Mouse (Mus musculus) myocyte (in vitro differentiated cells): ENCODE results near the gene Anapc4. TPM values are rescaled to one million over a fixed set of nuclear protein-coding genes. Genes with fewer than 3 reads are reported as not detected.

ENCODE experiments used
- H3K27me3 ChIP-seq: one replicate; pipeline ENCODE4 v1.6.1; 2011; ENCODE audit not compliant: control insufficient read depth, insufficient read depth, insufficient read length
- H3K36me3 ChIP-seq: one replicate; pipeline ENCODE4 v1.6.1; 2011; ENCODE audit not compliant: control insufficient read depth, insufficient read depth
- H3K4me2 ChIP-seq: one replicate; pipeline ENCODE4 v1.6.1; 2011; ENCODE audit warnings: low read depth, control low read depth
- H3K4me3 ChIP-seq: one replicate; pipeline ENCODE4 v1.5.1; 2011; ENCODE audit warnings: mild to moderate bottlenecking, control low read depth, moderate library complexity
- H3K79me2 ChIP-seq: one replicate; pipeline ENCODE4 v1.6.1; 2011; ENCODE audit not compliant: control insufficient read depth, insufficient read depth
- H3ac ChIP-seq: one replicate; pipeline ENCODE4 v1.6.1; 2011; ENCODE audit not compliant: control insufficient read depth, insufficient read length
- CEBPB ChIP-seq: IDR thresholded peaks from 2 replicates; pipeline ENCODE4 v1.6.1; 2011; ENCODE audit warnings: mild to moderate bottlenecking, moderate library complexity; ENCODE audit not compliant: poor library complexity, insufficient read depth, severe bottlenecking
- E2F4 ChIP-seq: IDR thresholded peaks from one replicate; pipeline ENCODE4 v1.6.1; 2011; ENCODE audit warnings: mild to moderate bottlenecking, control low read depth, moderate library complexity; ENCODE audit not compliant: insufficient read depth
- MAX ChIP-seq: IDR thresholded peaks from one replicate; pipeline ENCODE4 v1.6.1; 2011; ENCODE audit warnings: low read depth, mild to moderate bottlenecking, control low read depth
- MYOD1 ChIP-seq, 3 experiments: IDR thresholded peaks; one replicate each; pipeline ENCODE4 v1.6.1; 2011; ENCODE audit warnings: control low read depth in 2 of 3, low read depth in 2 of 3, mild to moderate bottlenecking in 2 of 3, moderate library complexity in 1 of 3; ENCODE audit not compliant: insufficient read length in 2 of 3, control insufficient read depth in 1 of 3
- MYOG ChIP-seq, 3 experiments: IDR thresholded peaks; one replicate each; pipeline ENCODE4 v1.6.1; 2011; ENCODE audit warnings: control low read depth in 2 of 3, low read depth in 2 of 3, mild to moderate bottlenecking in 2 of 3; ENCODE audit not compliant: insufficient read length in 2 of 3, control insufficient read depth in 1 of 3, insufficient read depth in 1 of 3
- POLR2A ChIP-seq: IDR thresholded peaks from one replicate; pipeline ENCODE4 v1.6.1; 2011; ENCODE audit warnings: low read depth, mild to moderate bottlenecking, control low read depth, moderate library complexity; ENCODE audit not compliant: insufficient read length
- POLR2AphosphoS2 ChIP-seq: IDR thresholded peaks from one replicate; pipeline ENCODE4 v1.6.1; 2011; ENCODE audit warnings: low read depth, control low read depth; ENCODE audit not compliant: insufficient read length
- REST ChIP-seq: IDR thresholded peaks from one replicate; pipeline ENCODE4 v1.6.1; 2011; ENCODE audit warnings: mild to moderate bottlenecking, control low read depth, moderate library complexity; ENCODE audit not compliant: insufficient read depth, insufficient read length
- SRF ChIP-seq: IDR thresholded peaks from one replicate; pipeline ENCODE4 v1.6.1; 2011; ENCODE audit warnings: low read depth; ENCODE audit not compliant: control insufficient read depth, insufficient read length
- TCF12 ChIP-seq: IDR thresholded peaks from one replicate; pipeline ENCODE4 v1.6.1; 2011; ENCODE audit warnings: mild to moderate bottlenecking, control low read depth; ENCODE audit not compliant: poor library complexity, insufficient read depth, severe bottlenecking
- TCF3 ChIP-seq: IDR thresholded peaks from one replicate; pipeline ENCODE4 v1.6.1; 2011; ENCODE audit warnings: low read depth, control low read depth; ENCODE audit not compliant: insufficient read length
- USF1 ChIP-seq: IDR thresholded peaks from one replicate; pipeline ENCODE4 v1.6.1; 2011; ENCODE audit warnings: low read depth, mild to moderate bottlenecking, control low read depth, moderate library complexity
- polyA plus RNA-seq: library from polyadenylated mRNA; unstranded; fragments of >200 nt; fragmentation: generic; extraction: Trizol; gene quantifications from one replicate; pipeline ENCODE4 v1.2.1, GENCODE M21; 2012; ENCODE audit warnings: missing spikeins

Anapc4 gene
- 32.2 TPM for polyA plus RNA-seq

DNA sequence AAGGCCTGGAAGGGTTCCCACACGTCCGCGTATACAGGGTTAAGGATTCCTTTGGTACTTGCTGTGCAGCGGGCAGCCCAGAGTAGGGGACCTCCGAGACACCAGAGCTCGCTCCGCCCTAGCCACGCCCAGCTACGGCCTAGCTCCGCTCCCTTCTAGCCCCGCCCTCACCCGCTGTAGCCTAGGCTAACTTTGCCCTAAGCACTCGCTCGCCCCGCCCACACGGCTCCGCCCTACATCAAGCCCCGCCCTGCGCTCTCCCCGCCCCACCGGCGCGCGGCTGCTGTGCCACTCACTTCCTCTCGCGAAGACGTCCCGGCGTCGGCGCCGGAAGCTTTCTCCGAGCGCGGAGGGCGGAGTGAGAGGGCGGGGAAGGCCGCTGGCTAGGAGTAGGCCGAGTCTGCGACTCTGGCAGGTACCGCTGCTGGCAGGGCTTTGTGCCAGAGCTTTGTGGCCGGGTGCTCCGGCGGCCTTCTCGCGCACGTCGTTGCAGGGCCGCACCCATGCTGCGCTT lies at the start of gene Anapc4:
Gene Anapc4 (plus strand): TSS at position 252 of the 514 bp plus-strand sequence.
- H3K36me3 ChIP-seq = peaks cover 21% of the 10 kb centered on the region
- peak within 1 kb of the TSS; percentile 64 for H3K4me3 ChIP-seq

DNA sequence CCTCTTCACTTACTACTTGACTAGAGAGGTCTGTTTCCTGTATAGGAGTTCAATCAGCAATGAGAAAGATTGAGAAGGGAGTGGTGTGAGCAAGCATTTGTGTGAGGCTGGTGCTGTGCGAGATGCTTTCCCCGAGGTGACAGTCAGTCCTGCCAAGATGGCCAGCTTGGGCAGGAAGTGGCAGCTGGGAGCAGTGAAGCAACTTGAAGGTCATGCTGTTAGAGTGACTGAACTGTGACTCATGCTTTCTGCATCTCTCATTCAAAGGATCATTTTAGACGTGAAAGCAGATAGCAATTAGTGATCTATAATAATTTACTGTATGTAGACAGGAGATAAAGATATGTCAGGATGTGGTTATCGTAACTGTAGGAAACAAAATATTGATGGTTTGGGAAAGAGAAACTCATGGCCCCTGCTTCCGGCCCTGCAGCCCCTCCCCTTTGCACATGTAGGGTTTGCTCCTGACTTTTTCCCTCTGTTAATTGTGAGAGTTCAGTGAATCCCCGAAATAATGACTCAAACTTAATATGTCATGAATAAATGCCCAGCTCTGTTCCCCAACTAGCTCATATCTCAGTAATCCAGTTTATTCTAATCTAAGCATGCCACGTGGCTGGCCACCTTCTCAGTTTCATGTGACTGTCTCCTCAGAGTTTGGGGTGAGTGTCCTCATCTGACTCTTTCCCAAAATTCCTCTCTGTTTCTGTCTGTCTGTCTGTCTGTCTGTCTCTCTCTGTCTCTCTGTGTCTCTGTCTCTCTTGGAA lies 47.1 kb upstream of the Anapc4 start:
- TF ChIP-seq POLR2A (no peak), TCF3 (no peak), MAX (no peak), USF1 (no peak), REST (no peak), POLR2AphosphoS2 (no peak), E2F4 (no peak), MYOD1 (IDR thresholded peaks at IDR 0.05; ENCODE audit: control insufficient read depth in 1 of 3, insufficient read length in 2 of 3, low read depth in 2 of 3) (peak in 2 of 3 experiments; percentile 39 to 80), TCF12 (no peak), MYOG (IDR thresholded peaks at IDR 0.05; ENCODE audit: control insufficient read depth in 1 of 3, insufficient read depth in 1 of 3, insufficient read length in 2 of 3, low read depth in 2 of 3) (peak in 2 of 3 experiments; percentile 43 to 72), CEBPB (peak; percentile 70), SRF (no peak)
- peaks cover 29% of the 10 kb centered on the region for H3K79me2 ChIP-seq
- H3K4me3 ChIP-seq = no peak overlapping the region
- no peaks in the 10 kb centered on the region for H3K36me3 ChIP-seq
- no peaks in the 10 kb centered on the region for H3K27me3 ChIP-seq
- H3K4me2 ChIP-seq = peak overlapping the region; percentile 69
- no peak overlapping the region for H3ac ChIP-seq

More for the DNA sequence above, at the start of gene Anapc4:
- peak within 1 kb of the TSS; percentile 86 for H3K4me2 ChIP-seq
- TF ChIP-seq MYOD1 (IDR thresholded peaks at IDR 0.05; ENCODE audit: control insufficient read depth in 1 of 3, insufficient read length in 2 of 3, low read depth in 2 of 3) (peak in 2 of 3 experiments; percentile 54 to 66), CEBPB (no peak), USF1 (no peak), SRF (peak; percentile 57), POLR2AphosphoS2 (peak; percentile 90), POLR2A (peak; percentile 81), REST (no peak), TCF3 (no peak), MYOG (IDR thresholded peaks at IDR 0.05; ENCODE audit: control insufficient read depth in 1 of 3, insufficient read depth in 1 of 3, insufficient read length in 2 of 3, low read depth in 2 of 3) (peak in 1 of 3 experiments; percentile 65)
- H3K27me3 ChIP-seq = no peaks in the 10 kb centered on the region
- H3K79me2 ChIP-seq = peaks cover 32% of the 10 kb centered on the region
- peak within 1 kb of the TSS; percentile 3 for H3ac ChIP-seq

DNA sequence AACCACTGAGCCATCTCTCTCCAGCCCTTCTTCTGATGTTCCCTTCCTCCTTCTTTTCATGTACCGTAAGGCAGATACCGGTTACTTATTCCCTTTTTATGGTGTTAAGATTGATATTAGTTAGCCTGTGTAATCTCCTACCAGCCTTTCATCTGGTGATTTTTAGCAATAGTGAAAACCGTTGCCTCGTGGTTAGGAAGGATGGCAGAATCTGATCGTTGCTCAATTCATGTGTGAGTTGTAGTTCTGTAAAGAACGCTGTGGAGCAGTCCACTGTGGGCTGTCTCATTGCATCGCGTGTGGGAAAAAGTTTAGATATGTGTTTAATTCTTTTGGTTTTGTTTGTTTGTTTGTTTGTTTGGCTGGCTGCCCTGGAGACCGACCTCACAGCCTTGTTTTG lies 40.6 kb upstream of the Anapc4 start:
- peaks cover 18% of the 10 kb centered on the region for H3K79me2 ChIP-seq
- H3ac ChIP-seq = no peak overlapping the region
- H3K36me3 ChIP-seq = peaks cover 9% of the 10 kb centered on the region
- no peak overlapping the region for H3K4me3 ChIP-seq
- no peaks in the 10 kb centered on the region for H3K27me3 ChIP-seq
- TF ChIP-seq POLR2A = no peak
- no peak for TF ChIP-seq CEBPB
- TF ChIP-seq TCF3 = no peak
- TF ChIP-seq E2F4 = no peak
- no peak for TF ChIP-seq POLR2AphosphoS2
- no peak for TF ChIP-seq MYOD1 (IDR thresholded peaks at IDR 0.05; ENCODE audit: control insufficient read depth in 1 of 3, insufficient read length in 2 of 3, low read depth in 2 of 3)
- no peak for TF ChIP-seq SRF
- TF ChIP-seq REST = no peak
- no peak for TF ChIP-seq USF1
- TF ChIP-seq MYOG (IDR thresholded peaks at IDR 0.05; ENCODE audit: control insufficient read depth in 1 of 3, insufficient read depth in 1 of 3, insufficient read length in 2 of 3, low read depth in 2 of 3) = no peak
- no peak for TF ChIP-seq TCF12
- TF ChIP-seq MAX = no peak
- no peak overlapping the region for H3K4me2 ChIP-seq

DNA sequence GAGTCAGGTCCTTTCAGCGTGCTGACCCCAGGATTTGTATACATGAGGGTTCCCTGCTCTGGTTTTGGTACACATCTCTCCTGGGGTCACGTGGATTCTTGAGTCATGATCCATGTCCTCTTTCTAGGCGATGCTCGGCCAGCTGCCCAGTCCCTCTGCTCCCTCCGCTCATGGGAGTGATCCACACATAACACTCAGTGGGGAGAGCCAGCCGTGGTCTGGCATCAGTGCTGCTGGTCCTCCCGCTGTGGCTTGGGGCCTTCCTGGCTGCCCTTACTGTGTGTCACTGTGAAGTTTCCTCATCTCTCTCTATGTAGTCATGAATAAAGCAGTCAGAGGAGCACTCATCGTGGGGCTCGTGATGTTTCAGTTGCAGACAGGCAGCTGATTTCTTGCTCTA lies 39.7 kb upstream of the Anapc4 start:
- TF ChIP-seq USF1 (no peak), REST (no peak), SRF (no peak), MYOG (IDR thresholded peaks at IDR 0.05; ENCODE audit: control insufficient read depth in 1 of 3, insufficient read depth in 1 of 3, insufficient read length in 2 of 3, low read depth in 2 of 3) (no peak), POLR2AphosphoS2 (no peak), CEBPB (no peak), MYOD1 (IDR thresholded peaks at IDR 0.05; ENCODE audit: control insufficient read depth in 1 of 3, insufficient read length in 2 of 3, low read depth in 2 of 3) (no peak), POLR2A (no peak), TCF3 (no peak), MAX (no peak)
- Histone ChIP-seq H3K4me2 (no peak overlapping the region), H3K79me2 (peaks cover 12% of the 10 kb centered on the region), H3K36me3 (peaks cover 13% of the 10 kb centered on the region), H3K27me3 (no peaks in the 10 kb centered on the region), H3K4me3 (no peak overlapping the region), H3ac (no peak overlapping the region)
